Mouse (Mus musculus): ENCODE data around the gene A830005F24Rik.
"Not testable (repeated sequence)": the region's sequence is repeated elsewhere in the genome, so short reads cannot be mapped to it uniquely, and the experiment has no call there.

The A830005F24Rik gene

GRCm38 (mm10) chr13:48513003-48513929 is at the start of gene A830005F24Rik, which contains the start of gene Zfp169:
Gene A830005F24Rik, plus strand, starts transcription at chr13:48513570.
Gene Zfp169, minus strand, starts transcription at chr13:48513451.
- DNase-seq (ENCODE audit: low spot score) = peak; percentile 88

GRCm38 (mm10) chr13:48464170-48464569 is 49.2 kb upstream of the A830005F24Rik start:
- DNase-seq (ENCODE audit: low spot score) = peak; percentile 93

GRCm38 (mm10) chr13:48466186-48466585 is 47.2 kb upstream of the A830005F24Rik start:
- no peak for DNase-seq (ENCODE audit: low spot score)

- no peak for DNase-seq (ENCODE audit: low spot score)
Observed at GRCm38 (mm10) chr13:48468656-48469180, 44.7 kb upstream of the A830005F24Rik start.

- DNase-seq (ENCODE audit: low spot score) = no peak
Observed at GRCm38 (mm10) chr13:48483606-48484005, 29.8 kb upstream of the A830005F24Rik start.

GRCm38 (mm10) chr13:48490396-48491182 is 22.8 kb upstream of the A830005F24Rik start:
- DNase-seq (ENCODE audit: low spot score) = no peak

- DNase-seq (ENCODE audit: low spot score) = no peak
Observed at GRCm38 (mm10) chr13:48493183-48493582, 20.2 kb upstream of the A830005F24Rik start.

- peak; percentile 83 for DNase-seq (ENCODE audit: low spot score)
Observed at GRCm38 (mm10) chr13:48497693-48498221, 15.6 kb upstream of the A830005F24Rik start.

GRCm38 (mm10) chr13:48498676-48499075 is 14.7 kb upstream of the A830005F24Rik start:
- no peak for DNase-seq (ENCODE audit: low spot score)

GRCm38 (mm10) chr13:48502422-48502821 is 10.9 kb upstream of the A830005F24Rik start:
- DNase-seq (ENCODE audit: low spot score) = no peak

- DNase-seq (ENCODE audit: low spot score) = no peak
Observed at GRCm38 (mm10) chr13:48508661-48509060, 4.7 kb upstream of the A830005F24Rik start.

- no peak for DNase-seq (ENCODE audit: low spot score)
Observed at GRCm38 (mm10) chr13:48515861-48516260, 2.5 kb downstream of the A830005F24Rik start.

- not testable (repeated sequence) for DNase-seq (ENCODE audit: low spot score)
Observed at GRCm38 (mm10) chr13:48519122-48519521, 5.8 kb downstream of the A830005F24Rik start.

GRCm38 (mm10) chr13:48525745-48526144 is 12.4 kb downstream of the A830005F24Rik start:
- DNase-seq (ENCODE audit: low spot score) = no peak

- DNase-seq (ENCODE audit: low spot score) = peak; percentile 96
Observed at GRCm38 (mm10) chr13:48528123-48528871, 14.9 kb downstream of the A830005F24Rik start.

GRCm38 (mm10) chr13:48529028-48529427 is 15.7 kb downstream of the A830005F24Rik start:
- no peak for DNase-seq (ENCODE audit: low spot score)

- DNase-seq (ENCODE audit: low spot score) = no peak
Observed at GRCm38 (mm10) chr13:48530685-48531084, 17.3 kb downstream of the A830005F24Rik start.

GRCm38 (mm10) chr13:48531448-48531847 is 18.1 kb downstream of the A830005F24Rik start:
- DNase-seq (ENCODE audit: low spot score) = no peak

- no peak for DNase-seq (ENCODE audit: low spot score)
Observed at GRCm38 (mm10) chr13:48533441-48533840, 20.1 kb downstream of the A830005F24Rik start.

- no peak for DNase-seq (ENCODE audit: low spot score)
Observed at GRCm38 (mm10) chr13:48540488-48540887, 27.1 kb downstream of the A830005F24Rik start.

GRCm38 (mm10) chr13:48544391-48544790 is 31.0 kb downstream of the A830005F24Rik start:
- no peak for DNase-seq (ENCODE audit: low spot score)
